Mouse (Mus musculus): ENCODE results near the gene Hist2h2ac.
"Not testable (repeated sequence)": the region's sequence is repeated elsewhere in the genome, so short reads cannot be mapped to it uniquely, and the experiment has no call there.

DNA sequence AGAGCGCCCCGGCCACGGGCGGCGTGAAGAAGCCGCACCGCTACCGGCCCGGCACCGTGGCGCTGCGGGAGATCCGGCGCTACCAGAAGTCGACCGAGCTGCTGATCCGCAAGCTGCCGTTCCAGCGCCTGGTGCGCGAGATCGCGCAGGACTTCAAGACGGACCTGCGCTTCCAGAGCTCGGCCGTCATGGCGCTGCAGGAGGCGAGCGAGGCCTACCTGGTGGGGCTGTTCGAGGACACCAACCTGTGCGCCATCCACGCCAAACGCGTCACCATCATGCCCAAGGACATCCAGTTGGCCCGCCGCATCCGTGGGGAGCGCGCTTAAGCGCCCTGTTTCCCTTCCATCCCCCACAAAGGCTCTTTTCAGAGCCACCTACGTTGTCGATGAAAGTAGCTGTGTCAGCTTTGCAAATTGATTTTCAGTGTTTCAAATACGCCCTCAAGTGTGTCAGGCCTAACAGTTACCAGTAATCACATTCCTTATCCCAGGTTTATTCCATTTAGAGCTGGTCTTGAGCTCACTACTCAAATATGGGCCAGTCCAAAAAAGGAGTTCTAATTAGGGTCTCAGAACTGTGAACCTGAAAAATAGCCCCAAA, 48.2 kb upstream of the Hist2h2ac start:
- TF ChIP-seq CTCF (IDR thresholded peaks at IDR 0.05; ENCODE audit: control insufficient read depth, insufficient read depth, insufficient read length); USF1 (IDR thresholded peaks at IDR 0.05; ENCODE audit: low read depth); MYOD1 (IDR thresholded peaks at IDR 0.05; ENCODE audit: control insufficient read depth, insufficient read length, low read depth); MYOG (IDR thresholded peaks at IDR 0.05; ENCODE audit: control insufficient read depth, extremely low read depth, insufficient read length); CEBPB (IDR thresholded peaks at IDR 0.05; ENCODE audit: low read depth); MAX (IDR thresholded peaks at IDR 0.05): not testable (repeated sequence)
